Mouse (Mus musculus) E14TG2a.4 (cell line): ENCODE measurements around the gene Ndufs1.

Source experiments
- H3K27me3 ChIP-seq: 2 replicates; pipeline ENCODE4 v1.6.1; 2014; ENCODE audit warnings: low read length, control low read depth; ENCODE audit not compliant: insufficient read depth
- H3K36me3 ChIP-seq: 2 replicates; pipeline ENCODE4 v1.6.1; 2014; ENCODE audit warnings: low read length, control low read depth; ENCODE audit not compliant: insufficient read depth
- H3K4me1 ChIP-seq: replicated peaks from 2 replicates; pipeline ENCODE4 v1.6.1; 2014; ENCODE audit warnings: low read depth, low read length, control low read depth
- H3K4me3 ChIP-seq: replicated peaks from 2 replicates; pipeline ENCODE4 v1.5.1; 2014; ENCODE audit warnings: mild to moderate bottlenecking, low read length
- H3K9me3 ChIP-seq: 2 replicates; pipeline ENCODE4 v1.6.1; 2014; ENCODE audit warnings: low read length, control low read depth
- CTCF ChIP-seq: conservative IDR thresholded peaks from 2 replicates; pipeline ENCODE4 v1.5.1; 2014; ENCODE audit warnings: low read length
- NANOG ChIP-seq: IDR thresholded peaks from 2 replicates; pipeline ENCODE4 v1.6.1; 2014; ENCODE audit warnings: borderline replicate concordance, low read length, mixed read lengths
- POU5F1 ChIP-seq: IDR thresholded peaks from 2 replicates; pipeline ENCODE4 v1.6.1; 2014; ENCODE audit warnings: low read length, borderline replicate concordance

The Ndufs1 gene

GRCm38 (mm10) chr1:63207607-63208006, 31.0 kb upstream of the Ndufs1 start:
- no peaks in the 10 kb centered on the region for H3K27me3 ChIP-seq
- H3K4me3 ChIP-seq = no peak overlapping the region

GRCm38 (mm10) chr1:63204660-63205394, 28.2 kb upstream of the Ndufs1 start:
- H3K9me3 ChIP-seq = peaks cover 40% of the 10 kb centered on the region
- peaks cover 11% of the 10 kb centered on the region for H3K36me3 ChIP-seq
- 0 out of 2 replicates have a peak overlapping the region, but pooled peaks have one; percentile 32 for H3K4me3 ChIP-seq
- H3K4me1 ChIP-seq = peaks cover 51% of the 10 kb centered on the region
- H3K27me3 ChIP-seq = no peaks in the 10 kb centered on the region
- no peak for TF ChIP-seq NANOG
- TF ChIP-seq CTCF = no peak

More at GRCm38 (mm10) chr1:63207607-63208006, 31.0 kb upstream of the Ndufs1 start:
- peaks cover 76% of the 10 kb centered on the region for H3K4me1 ChIP-seq
- TF ChIP-seq NANOG (no peak), CTCF (no peak), POU5F1 (no peak)
- H3K9me3 ChIP-seq = peaks cover 13% of the 10 kb centered on the region
- H3K36me3 ChIP-seq = 0 out of 2 replicates have a peak, but pooled peaks cover 4% of the 10 kb centered on the region

DNA sequence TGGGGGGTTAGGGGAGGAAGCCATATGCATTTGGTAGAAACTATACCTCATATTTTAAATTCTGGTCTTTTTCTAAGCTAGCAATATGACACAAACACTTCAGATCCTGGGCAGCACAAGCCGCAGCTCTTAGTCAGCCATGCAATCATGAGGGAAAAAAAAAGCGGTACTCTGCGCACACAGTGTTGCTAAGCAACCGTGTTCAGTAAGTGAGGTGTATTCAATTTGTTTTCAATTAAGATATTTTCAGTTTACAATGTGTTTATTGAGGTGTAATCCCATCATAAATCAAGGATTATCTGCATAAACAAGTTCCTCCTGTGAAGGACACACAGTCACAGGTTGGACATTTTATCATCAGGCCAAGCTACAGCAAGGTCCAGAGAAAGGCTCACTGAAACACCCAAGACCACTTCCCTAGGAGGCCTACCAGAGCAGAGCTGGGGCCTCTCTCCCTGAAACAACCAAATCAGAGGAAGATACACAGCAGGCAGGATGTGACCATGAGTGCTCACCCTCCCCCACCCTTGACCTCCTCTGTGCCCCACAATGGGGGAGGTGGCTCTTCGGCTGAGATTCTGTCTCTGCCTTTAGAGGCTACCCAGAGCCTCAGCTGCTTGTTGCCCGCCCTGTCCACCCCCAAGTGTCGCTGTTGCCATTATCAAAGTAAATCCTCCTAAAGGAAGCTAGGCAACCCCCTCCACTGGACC, 27.5 kb upstream of the Ndufs1 start:
- no peak for TF ChIP-seq CTCF
- no peak; the same call in 1 of the 2 replicates for TF ChIP-seq NANOG
- TF ChIP-seq POU5F1 = no peak
- H3K9me3 ChIP-seq = peaks cover 47% of the 10 kb centered on the region
- peaks cover 44% of the 10 kb centered on the region for H3K4me1 ChIP-seq
- peak overlapping the region; percentile 32; the same call in 1 of the 2 replicates for H3K4me3 ChIP-seq
- peaks cover 11% of the 10 kb centered on the region for H3K36me3 ChIP-seq
- no peaks in the 10 kb centered on the region for H3K27me3 ChIP-seq

- Histone ChIP-seq H3K36me3 (peaks cover 11% of the 10 kb centered on the region), H3K4me3 (no peak overlapping the region; the same call in 1 of the 2 replicates), H3K27me3 (no peaks in the 10 kb centered on the region), H3K4me1 (peaks cover 38% of the 10 kb centered on the region), H3K9me3 (peaks cover 54% of the 10 kb centered on the region)
- TF ChIP-seq CTCF (no peak), NANOG (no peak), POU5F1 (no peak)
These were observed 26.8 kb upstream of the Ndufs1 start for GRCm38 (mm10) chr1:63203471-63203870.

DNA sequence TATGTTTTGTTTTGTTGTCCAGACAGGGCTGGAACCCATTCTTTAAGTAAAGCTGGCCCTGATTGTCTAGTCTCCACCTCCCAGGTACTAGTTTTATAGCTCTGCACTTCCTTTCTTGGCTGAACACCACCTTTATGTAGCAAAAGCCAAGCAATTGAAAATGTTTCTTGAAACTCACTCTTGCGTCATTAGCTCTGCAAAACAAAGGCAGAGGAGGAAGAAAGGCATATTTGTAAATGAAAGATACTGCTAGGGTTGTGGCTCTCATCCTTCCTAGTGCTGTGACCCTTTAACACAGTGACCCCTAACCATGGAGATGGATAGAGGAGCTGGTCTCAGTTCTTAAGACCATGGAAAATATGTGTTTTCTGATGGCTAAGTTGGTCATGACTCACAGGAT, 25.0 kb upstream of the Ndufs1 start:
- Histone ChIP-seq H3K36me3 (peaks cover 11% of the 10 kb centered on the region), H3K27me3 (no peaks in the 10 kb centered on the region), H3K4me1 (peaks cover 24% of the 10 kb centered on the region), H3K9me3 (peaks cover 65% of the 10 kb centered on the region), H3K4me3 (no peak overlapping the region)
- TF ChIP-seq NANOG = no peak
- no peak for TF ChIP-seq CTCF
- TF ChIP-seq POU5F1 = no peak

DNA sequence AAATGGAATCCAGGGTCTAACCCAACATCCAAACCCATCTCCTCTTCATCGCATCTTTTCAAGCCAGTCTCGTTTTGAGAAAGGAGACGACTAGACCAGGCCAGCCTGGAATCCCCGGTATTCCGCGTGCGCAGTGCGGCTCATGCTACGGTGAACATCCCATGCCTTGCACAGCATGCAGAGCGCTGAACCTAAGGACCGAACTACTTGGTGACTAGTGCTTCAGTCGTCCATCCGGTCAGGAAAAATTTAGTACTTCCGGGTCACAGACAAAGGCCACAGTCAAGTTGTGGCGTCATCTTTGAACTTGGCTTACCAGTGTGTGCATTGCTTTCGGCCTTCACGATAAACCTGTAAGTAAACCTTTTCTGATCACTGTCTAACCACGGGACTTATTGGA, 23.7 kb upstream of the Ndufs1 start:
- Histone ChIP-seq H3K4me3 (peak overlapping the region; percentile 51), H3K27me3 (no peaks in the 10 kb centered on the region), H3K9me3 (peaks cover 68% of the 10 kb centered on the region), H3K36me3 (peaks cover 11% of the 10 kb centered on the region), H3K4me1 (peaks cover 14% of the 10 kb centered on the region)
- no peak for TF ChIP-seq NANOG
- TF ChIP-seq POU5F1 = no peak; the same call in 1 of the 2 replicates
- no peak for TF ChIP-seq CTCF

GRCm38 (mm10) chr1:63199387-63199786, 22.8 kb upstream of the Ndufs1 start:
- TF ChIP-seq POU5F1 = no peak
- TF ChIP-seq CTCF = no peak
- no peak for TF ChIP-seq NANOG

GRCm38 (mm10) chr1:63195848-63196512, 19.3 kb upstream of the Ndufs1 start:
- no peaks in the 10 kb centered on the region for H3K36me3 ChIP-seq
- no peak overlapping the region for H3K4me3 ChIP-seq
- H3K9me3 ChIP-seq = peaks cover 39% of the 10 kb centered on the region
- peaks cover 6% of the 10 kb centered on the region; the same call in 1 of the 2 replicates for H3K4me1 ChIP-seq
- TF ChIP-seq NANOG (no peak), CTCF (no peak), POU5F1 (no peak)
- H3K27me3 ChIP-seq = no peaks in the 10 kb centered on the region

More at GRCm38 (mm10) chr1:63199387-63199786, 22.8 kb upstream of the Ndufs1 start:
- Histone ChIP-seq H3K4me1 (peaks cover 5% of the 10 kb centered on the region), H3K9me3 (peaks cover 68% of the 10 kb centered on the region), H3K4me3 (no peak overlapping the region), H3K36me3 (peaks cover 11% of the 10 kb centered on the region), H3K27me3 (no peaks in the 10 kb centered on the region)
